Mouse (Mus musculus) lung, adult 2 months (tissue): ENCODE data around the gene Troap.

Experiments
- CTCF ChIP-seq: fragments of 200-500 bp; IDR thresholded peaks from 2 replicates; pipeline ENCODE4 v1.5.1; 2011; ENCODE audit warnings: mild to moderate bottlenecking, low read length, control low read depth; ENCODE audit not compliant: insufficient read depth
- POLR2A ChIP-seq: fragments of 200-500 bp; IDR thresholded peaks from 2 replicates; pipeline ENCODE4 v1.6.1; 2011; ENCODE audit warnings: low read depth, mild to moderate bottlenecking, control low read depth, low read length, borderline replicate concordance; ENCODE audit errors: extremely low read depth

GRCm38 (mm10) chr15:99078181-99078910 lies 4.0 kb downstream of the Troap start:
- TF ChIP-seq CTCF (no peak), POLR2A (no peak)
